Mouse (Mus musculus) lung, postnatal 0 days (tissue): ENCODE results near the gene Trmt10b.

ENCODE experiments used
- CTCF ChIP-seq: IDR thresholded peaks from 2 replicates; pipeline ENCODE4 v1.5.1; 2016; ENCODE audit warnings: antibody characterized with exemption, mild to moderate bottlenecking
- EP300 ChIP-seq: IDR thresholded peaks from 2 replicates; pipeline ENCODE4 v1.6.1; 2016; ENCODE audit warnings: antibody characterized with exemption, mild to moderate bottlenecking, control low read depth

- TF ChIP-seq CTCF = no peak
- no peak for TF ChIP-seq EP300
These were observed 42.9 kb upstream of the Trmt10b start for GRCm38 (mm10) chr4:45253839-45254601.
